Mouse (Mus musculus): ENCODE measurements around the gene Usp54.
"Not testable (repeated sequence)": the region's sequence is repeated elsewhere in the genome, so short reads cannot be mapped to it uniquely, and the experiment has no call there.

Gene Usp54

GRCm38 (mm10) chr14:20612820-20613219, 28.0 kb downstream of the Usp54 start:
- in situ Hi-C loops (cut with MboI; ENCODE audit: low sequenced_read_pairs): no loop called here

- in situ Hi-C loops (cut with MboI; ENCODE audit: low sequenced_read_pairs): no loop called here
Observed at GRCm38 (mm10) chr14:20610146-20610545, 30.7 kb downstream of the Usp54 start.

- in situ Hi-C loops (cut with MboI; ENCODE audit: low sequenced_read_pairs): no loop called here
Observed at GRCm38 (mm10) chr14:20609519-20609918, 31.3 kb downstream of the Usp54 start.

- in situ Hi-C loops (cut with MboI; ENCODE audit: low sequenced_read_pairs): no loop called here
Observed at GRCm38 (mm10) chr14:20607396-20608126, 33.3 kb downstream of the Usp54 start.

GRCm38 (mm10) chr14:20601287-20601686, 39.6 kb downstream of the Usp54 start:
- in situ Hi-C loops (cut with MboI; ENCODE audit: low sequenced_read_pairs): no loop called here

- in situ Hi-C loops (cut with MboI; ENCODE audit: low sequenced_read_pairs): no loop called here
Observed at GRCm38 (mm10) chr14:20600203-20600602, 40.7 kb downstream of the Usp54 start.

- in situ Hi-C loops (cut with MboI; ENCODE audit: low sequenced_read_pairs): no loop called here
Observed at GRCm38 (mm10) chr14:20599542-20599941, 41.3 kb downstream of the Usp54 start.

- in situ Hi-C loops (cut with MboI; ENCODE audit: low sequenced_read_pairs): no loop called here
Observed at GRCm38 (mm10) chr14:20595781-20596180, 45.1 kb downstream of the Usp54 start.

GRCm38 (mm10) chr14:20587458-20587857, 53.4 kb downstream of the Usp54 start:
- in situ Hi-C loops (cut with MboI; ENCODE audit: low sequenced_read_pairs): loop anchor here (5.0 kb wide), 1 partner anchor 75 kb away; no protein-coding TSS in a partner anchor

- in situ Hi-C loops (cut with MboI; ENCODE audit: low sequenced_read_pairs): no loop called here
Observed at GRCm38 (mm10) chr14:20578822-20579407, 61.9 kb downstream of the Usp54 start.

- in situ Hi-C loops (cut with MboI; ENCODE audit: low sequenced_read_pairs): no loop called here
Observed at GRCm38 (mm10) chr14:20576179-20576578, 64.7 kb downstream of the Usp54 start.

- in situ Hi-C loops (cut with MboI; ENCODE audit: low sequenced_read_pairs): not testable (repeated sequence)
Observed at GRCm38 (mm10) chr14:20573196-20573595, 67.7 kb downstream of the Usp54 start.

- in situ Hi-C loops (cut with MboI; ENCODE audit: low sequenced_read_pairs): no loop called here
Observed at GRCm38 (mm10) chr14:20565256-20566021, 75.4 kb downstream of the Usp54 start.

GRCm38 (mm10) chr14:20564692-20565091, 76.2 kb downstream of the Usp54 start:
- in situ Hi-C loops (cut with MboI; ENCODE audit: low sequenced_read_pairs): no loop called here

GRCm38 (mm10) chr14:20561897-20562296, 79.0 kb downstream of the Usp54 start:
- in situ Hi-C loops (cut with MboI; ENCODE audit: low sequenced_read_pairs): no loop called here

- in situ Hi-C loops (cut with MboI; ENCODE audit: low sequenced_read_pairs): no loop called here
Observed at GRCm38 (mm10) chr14:20550136-20550535, 90.7 kb downstream of the Usp54 start.

- in situ Hi-C loops (cut with MboI; ENCODE audit: low sequenced_read_pairs): no loop called here
Observed at GRCm38 (mm10) chr14:20546415-20546814, 94.4 kb downstream of the Usp54 start, which contains the start of gene Ppp3cb. Gene Ppp3cb (minus strand): TSS chr14:20546573.

GRCm38 (mm10) chr14:20545529-20546331, 95.1 kb downstream of the Usp54 start:
- in situ Hi-C loops (cut with MboI; ENCODE audit: low sequenced_read_pairs): no loop called here

GRCm38 (mm10) chr14:20544467-20545411, 96.1 kb downstream of the Usp54 start:
- in situ Hi-C loops (cut with MboI; ENCODE audit: low sequenced_read_pairs): no loop called here

- in situ Hi-C loops (cut with MboI; ENCODE audit: low sequenced_read_pairs): no loop called here
Observed at GRCm38 (mm10) chr14:20529643-20530042, 111.2 kb downstream of the Usp54 start.
